Mouse (Mus musculus) MEL (cell line): ENCODE results near the gene Gimap3.

Experiments used
- CTCF ChIP-seq, 3 experiments: IDR thresholded peaks in 2 of 3; conservative IDR thresholded peaks in 1 of 3; 2 replicates each; pipeline ENCODE4 v1.5.1; 2011 to 2012; ENCODE audit warnings: low read length in 3 of 3, low read depth in 2 of 3, mild to moderate bottlenecking in 2 of 3, improper control_type of control experiment in 1 of 3, inconsistent platforms in 1 of 3, mixed read lengths in 1 of 3, moderate library complexity in 1 of 3; ENCODE audit not compliant: control insufficient read depth in 1 of 3, insufficient read depth in 1 of 3, poor library complexity in 1 of 3, severe bottlenecking in 1 of 3
- ELF1 ChIP-seq: IDR thresholded peaks from 2 replicates; pipeline ENCODE4 v1.6.1; 2014; ENCODE audit warnings: low read depth, mild to moderate bottlenecking, inconsistent platforms, low read length, improper control_type of control experiment, moderate library complexity
- EP300 ChIP-seq, 2 experiments: IDR thresholded peaks; 2 replicates each; pipeline ENCODE4 v1.6.1; 2011; ENCODE audit warnings: improper control_type of control experiment in 2 of 2, low read length in 2 of 2, low read depth in 1 of 2, mild to moderate bottlenecking in 1 of 2
- ETS1 ChIP-seq: IDR thresholded peaks from 2 replicates; pipeline ENCODE4 v1.6.1; 2012; ENCODE audit warnings: low read depth, mild to moderate bottlenecking, inconsistent platforms, low read length, improper control_type of control experiment, moderate library complexity
- GATA1 ChIP-seq: IDR thresholded peaks from 2 replicates; pipeline ENCODE4 v1.6.1; 2011; ENCODE audit warnings: low read depth, low read length, improper control_type of control experiment
- MAFK ChIP-seq: IDR thresholded peaks from 2 replicates; pipeline ENCODE4 v1.6.1; 2011; ENCODE audit warnings: low read depth, mild to moderate bottlenecking, low read length, improper control_type of control experiment, borderline replicate concordance
- MAZ ChIP-seq: IDR thresholded peaks from 2 replicates; pipeline ENCODE4 v1.6.1; 2012; ENCODE audit warnings: low read depth, mild to moderate bottlenecking, inconsistent platforms, low read length, improper control_type of control experiment
- POLR2A ChIP-seq, 2 experiments: IDR thresholded peaks; 2 replicates each; pipeline ENCODE4 v1.6.1; 2011 to 2012; ENCODE audit warnings: low read length in 2 of 2, mild to moderate bottlenecking in 2 of 2, control low read depth in 1 of 2, improper control_type of control experiment in 1 of 2, low read depth in 1 of 2, moderate library complexity in 1 of 2; ENCODE audit not compliant: control insufficient read depth in 1 of 2, insufficient read depth in 1 of 2, poor library complexity in 1 of 2
- TAL1 ChIP-seq: IDR thresholded peaks from 2 replicates; pipeline ENCODE4 v1.6.1; 2012; ENCODE audit warnings: mild to moderate bottlenecking, inconsistent platforms, low read length, moderate library complexity, mixed read lengths
- TBP ChIP-seq: IDR thresholded peaks from 2 replicates; pipeline ENCODE4 v1.8.0; 2011; ENCODE audit warnings: low read depth, low read length, improper control_type of control experiment
- USF1 ChIP-seq: IDR thresholded peaks from 2 replicates; pipeline ENCODE4 v1.6.1; 2014; ENCODE audit warnings: low read depth, mild to moderate bottlenecking, inconsistent platforms, low read length, improper control_type of control experiment, moderate library complexity
- ZC3H11A ChIP-seq: IDR thresholded peaks from 2 replicates; pipeline ENCODE4 v1.6.1; 2012; ENCODE audit warnings: low read depth, mild to moderate bottlenecking, inconsistent platforms, low read length, improper control_type of control experiment

DNA sequence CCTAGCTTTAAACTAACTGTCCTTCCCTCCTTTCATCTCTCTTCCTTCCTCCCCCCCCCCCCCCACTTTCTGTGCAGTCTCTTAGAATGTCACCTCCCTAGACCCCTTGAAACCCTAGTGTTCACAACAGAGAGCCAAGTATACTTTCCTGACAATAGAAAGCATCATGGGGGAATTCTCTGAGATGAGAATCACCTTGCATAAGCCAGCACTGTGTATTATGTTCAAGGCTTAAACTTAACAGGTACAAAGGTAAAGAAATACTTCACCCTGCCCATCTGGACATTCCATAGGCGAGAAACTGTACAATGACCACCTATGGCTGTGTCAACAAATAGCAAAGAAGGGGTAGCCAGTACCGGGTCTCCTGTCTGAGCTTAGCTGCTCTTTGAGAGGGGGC lies 25.2 kb downstream of the Gimap3 start:
- TF ChIP-seq ELF1, result no peak
- TF ChIP-seq ZC3H11A, result no peak
- TF ChIP-seq TAL1, result no peak
- TF ChIP-seq GATA1, result no peak
- TF ChIP-seq CTCF (IDR thresholded peaks at IDR 0.05 in 2 of 3, conservative IDR thresholded peaks at IDR 0.05 in 1 of 3; ENCODE audit: control insufficient read depth in 1 of 3, insufficient read depth in 1 of 3, low read depth in 2 of 3, low read length in 3 of 3, poor library complexity in 1 of 3, severe bottlenecking in 1 of 3), result no peak
- TF ChIP-seq EP300 (IDR thresholded peaks at IDR 0.05; ENCODE audit: low read depth in 1 of 2, low read length in 2 of 2), result no peak
- no peak for TF ChIP-seq ETS1
- no peak for TF ChIP-seq MAZ
- TF ChIP-seq USF1, result no peak
- TF ChIP-seq POLR2A (IDR thresholded peaks at IDR 0.05; ENCODE audit: control insufficient read depth in 1 of 2, insufficient read depth in 1 of 2, low read depth in 1 of 2, low read length in 2 of 2, poor library complexity in 1 of 2), result no peak
- no peak for TF ChIP-seq MAFK
- no peak for TF ChIP-seq TBP
